Mouse (Mus musculus): ENCODE results near the gene Sdr39u1.
A peak's percentile ranks its signal among the peaks of the same experiment; 100 is the strongest.

Sdr39u1 gene

GRCm38 (mm10) chr14:55899701-55900413 lies at the start of gene Sdr39u1:
Gene Sdr39u1 (minus strand): TSS chr14:55900293.
- DNase-seq, result peak; percentile 91

- no peak for DNase-seq
Observed at GRCm38 (mm10) chr14:55946269-55946969, 46.3 kb upstream of the Sdr39u1 start.

GRCm38 (mm10) chr14:55944575-55944974 lies 44.5 kb upstream of the Sdr39u1 start, which contains the start of gene Cma1:
Gene Cma1 (minus strand): TSS chr14:55944675.
- no peak for DNase-seq

GRCm38 (mm10) chr14:55943601-55944000 lies 43.5 kb upstream of the Sdr39u1 start:
- DNase-seq, result no peak

- no peak for DNase-seq
Observed at GRCm38 (mm10) chr14:55940070-55940800, 40.1 kb upstream of the Sdr39u1 start.

GRCm38 (mm10) chr14:55933586-55933985 lies 33.5 kb upstream of the Sdr39u1 start:
- DNase-seq, result peak; percentile 91

- no peak for DNase-seq
Observed at GRCm38 (mm10) chr14:55929263-55929997, 29.3 kb upstream of the Sdr39u1 start.

- no peak for DNase-seq
Observed at GRCm38 (mm10) chr14:55926847-55927246, 26.8 kb upstream of the Sdr39u1 start.

GRCm38 (mm10) chr14:55922475-55923232 lies 22.6 kb upstream of the Sdr39u1 start:
- no peak for DNase-seq

- peak; percentile 95 for DNase-seq
Observed at GRCm38 (mm10) chr14:55918240-55919082, 18.4 kb upstream of the Sdr39u1 start.

GRCm38 (mm10) chr14:55913406-55913805 lies 13.3 kb upstream of the Sdr39u1 start:
- no peak for DNase-seq

GRCm38 (mm10) chr14:55905518-55905917 lies 5.4 kb upstream of the Sdr39u1 start:
- DNase-seq, result no peak

GRCm38 (mm10) chr14:55900414-55900755 lies 292 bp upstream of the Sdr39u1 start:
- DNase-seq, result no peak

- DNase-seq, result no peak
Observed at GRCm38 (mm10) chr14:55898947-55899346, 1.1 kb downstream of the Sdr39u1 start.

- no peak for DNase-seq
Observed at GRCm38 (mm10) chr14:55897671-55898070, 2.4 kb downstream of the Sdr39u1 start.

- DNase-seq, result no peak
Observed at GRCm38 (mm10) chr14:55886571-55887382, 13.3 kb downstream of the Sdr39u1 start.

GRCm38 (mm10) chr14:55885791-55886271 lies 14.3 kb downstream of the Sdr39u1 start:
- peak; percentile 81 for DNase-seq

- no peak for DNase-seq
Observed at GRCm38 (mm10) chr14:55885114-55885790, 14.8 kb downstream of the Sdr39u1 start.

GRCm38 (mm10) chr14:55884713-55885113 lies 15.4 kb downstream of the Sdr39u1 start, which contains the start of gene Khnyn:
Gene Khnyn (plus strand): TSS chr14:55884947.
- peak; percentile 95 for DNase-seq
